Mouse (Mus musculus) ES-Bruce4 (cell line): ENCODE results near the gene Myo1d.

Source experiments
- CTCF ChIP-seq: IDR thresholded peaks from one replicate; pipeline ENCODE4 v1.8.1; 2011; ENCODE audit warnings: low read depth, low read length
- EP300 ChIP-seq: IDR thresholded peaks from 2 replicates; pipeline ENCODE4 v1.6.1; 2011; ENCODE audit warnings: low read depth, low read length; ENCODE audit not compliant: insufficient read depth
- POLR2A ChIP-seq: IDR thresholded peaks from one replicate; pipeline ENCODE4 v1.8.1; 2011; ENCODE audit warnings: low read length; ENCODE audit not compliant: insufficient read depth

GRCm38 (mm10) chr11:80493186-80493585 is 286.6 kb downstream of the Myo1d start:
- TF ChIP-seq POLR2A (no peak), CTCF (no peak), EP300 (no peak)
